Mouse (Mus musculus): ENCODE results near the gene Nebl. TPM values are rescaled to one million over a fixed set of nuclear protein-coding genes. Genes with fewer than 3 reads are reported as not detected.
A peak's percentile ranks its signal among the peaks of the same experiment; 100 is the strongest.
"Not testable (repeated sequence)": the region's sequence is repeated elsewhere in the genome, so short reads cannot be mapped to it uniquely, and the experiment has no call there.

Gene Nebl
- total RNA-seq, 2 experiments from 2014 or later = 5.2 to 5.4 TPM

DNA sequence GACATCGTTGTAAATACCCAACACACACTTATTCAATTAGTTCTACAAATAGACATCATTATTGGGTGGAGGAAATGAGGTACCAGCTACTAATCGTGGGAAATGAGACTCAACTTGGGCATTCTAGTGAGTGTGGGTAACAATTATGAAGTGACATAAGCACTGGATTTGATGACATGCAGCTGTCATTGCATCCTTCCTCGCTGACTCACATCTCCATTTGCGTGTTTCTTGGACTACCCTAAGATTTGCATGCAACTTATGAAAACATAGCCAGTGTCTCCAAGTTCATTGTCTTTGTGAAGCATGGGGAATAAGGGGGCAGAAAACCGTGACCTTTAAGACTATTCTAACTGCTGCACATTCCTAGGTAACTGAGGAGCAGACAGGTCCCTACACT, 339.9 kb downstream of the Nebl start:
- DNase-seq = no peak

DNA sequence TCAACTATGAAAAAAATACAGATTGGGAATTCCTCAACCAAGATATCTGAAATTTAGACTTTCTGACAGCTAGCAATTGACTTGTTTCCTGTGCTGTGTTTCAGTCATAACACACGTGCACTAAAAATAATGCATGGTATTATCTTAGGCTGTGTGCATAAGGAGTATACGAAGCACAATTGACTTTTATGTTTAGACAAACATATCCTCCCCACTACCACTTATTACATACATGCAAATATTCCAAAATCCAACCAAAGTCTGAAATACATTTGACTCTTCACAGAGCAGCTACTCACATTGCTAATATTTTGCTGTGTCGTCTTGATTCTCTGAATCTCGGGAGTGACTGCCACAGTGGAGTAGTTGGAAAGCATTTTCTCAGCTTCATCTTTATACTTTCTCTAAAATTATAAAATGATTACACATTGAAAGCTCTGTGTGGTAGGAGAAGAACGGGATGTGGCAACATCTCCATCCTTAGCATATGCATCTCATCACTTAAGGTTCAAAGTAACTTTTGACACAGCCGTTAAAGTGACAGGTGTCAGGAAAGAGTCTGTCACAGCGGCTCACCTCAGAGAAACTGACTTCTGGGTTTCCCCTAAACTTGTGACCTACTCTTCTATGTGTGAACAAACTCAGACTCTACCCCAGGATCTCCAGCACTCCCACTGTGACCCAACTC, 340.6 kb downstream of the Nebl start:
- no peak for DNase-seq

DNA sequence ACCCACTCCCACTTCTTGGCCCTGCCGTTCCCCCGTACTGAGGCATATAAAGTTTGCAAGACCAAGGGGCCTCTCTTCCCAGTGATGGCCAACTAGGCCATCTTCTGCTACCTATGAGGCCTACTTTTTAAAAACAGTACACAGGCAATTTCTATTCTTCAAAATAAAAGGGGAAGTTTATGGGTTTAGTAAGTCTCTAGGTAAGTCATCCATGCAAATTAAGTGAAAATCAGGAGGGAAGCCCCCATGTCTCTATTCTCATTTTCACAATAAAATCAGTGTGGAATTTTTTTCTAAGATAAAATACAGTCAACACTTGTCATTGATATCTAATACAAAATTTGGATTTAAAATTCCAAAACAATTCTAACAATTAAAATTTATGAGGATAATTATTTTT, 341.4 kb downstream of the Nebl start:
- DNase-seq = no peak

DNA sequence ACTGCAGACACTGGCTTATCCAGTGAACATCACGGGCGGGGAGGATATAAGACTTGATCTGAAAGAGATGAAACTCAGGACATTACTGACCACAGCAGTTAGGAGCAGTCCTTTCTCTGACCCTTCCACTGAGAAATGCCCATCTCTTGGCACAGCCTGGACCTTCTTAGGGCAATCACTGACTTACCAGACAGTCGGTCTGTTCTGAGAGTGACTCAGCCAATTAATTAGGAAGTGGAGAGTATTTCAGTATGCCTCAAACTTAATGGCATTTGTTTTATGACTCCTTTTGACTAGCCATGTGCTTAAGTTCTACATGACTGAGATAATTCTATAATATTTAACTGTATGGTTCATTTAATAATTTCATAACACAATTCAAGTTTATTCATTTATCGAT, 341.9 kb downstream of the Nebl start:
- DNase-seq = no peak

DNA sequence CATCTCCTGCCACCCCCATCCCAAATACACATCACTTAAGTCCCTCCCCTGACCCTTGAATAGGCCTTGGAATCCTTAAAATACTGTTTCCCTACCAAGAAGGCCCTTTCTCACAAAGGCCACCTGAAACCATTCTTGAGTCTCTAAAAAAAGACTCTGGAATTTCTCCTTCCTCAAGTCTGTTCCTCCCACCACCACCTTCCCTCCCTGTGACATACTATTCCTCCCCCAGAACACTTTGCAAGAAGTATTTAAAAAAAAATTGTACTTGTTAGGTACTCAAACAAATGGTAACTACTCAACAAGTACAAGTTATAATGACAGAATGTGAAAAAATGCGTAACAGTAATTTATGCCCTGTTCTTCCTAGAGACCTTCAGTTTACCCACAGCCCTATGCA, 349.0 kb downstream of the Nebl start:
- DNase-seq = no peak

DNA sequence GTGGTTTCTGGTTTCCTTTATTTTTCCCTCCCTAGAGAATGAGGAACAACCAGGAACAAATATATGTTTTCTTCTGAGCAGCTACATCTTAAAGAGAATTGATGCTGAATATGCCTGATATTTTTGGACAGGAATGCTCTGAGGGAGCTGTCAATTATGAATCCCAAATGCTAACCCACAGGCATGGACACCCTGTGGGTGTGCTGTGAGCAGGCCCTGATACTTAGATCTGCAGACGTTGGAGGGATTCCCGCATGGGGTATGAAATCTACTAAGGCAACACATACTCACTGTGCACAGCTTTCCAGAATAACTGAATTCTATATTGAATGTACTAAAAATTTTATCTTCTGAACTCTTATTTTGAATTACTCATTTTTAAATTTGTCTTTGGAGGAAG, 355.3 kb downstream of the Nebl start:
- no peak for DNase-seq

DNA sequence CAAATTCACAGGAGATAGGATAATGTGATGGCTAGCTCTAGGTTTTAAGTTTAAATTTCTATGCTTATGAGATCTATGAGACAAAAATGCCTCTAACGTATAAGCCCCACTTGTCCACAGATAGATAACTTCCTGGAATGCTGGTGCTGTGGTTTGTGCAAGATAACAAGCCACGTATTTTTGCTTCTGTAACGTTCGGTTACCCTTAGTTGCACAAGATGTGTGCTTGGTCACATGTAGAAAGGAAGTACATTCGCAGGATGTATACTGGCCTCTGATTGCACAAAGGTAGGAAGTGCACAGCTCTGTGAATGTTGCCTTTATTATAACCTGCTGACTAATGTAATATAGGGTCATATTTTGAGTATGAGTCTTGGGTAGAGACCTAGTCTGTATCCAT, 365.6 kb downstream of the Nebl start:
- no peak for DNase-seq

DNA sequence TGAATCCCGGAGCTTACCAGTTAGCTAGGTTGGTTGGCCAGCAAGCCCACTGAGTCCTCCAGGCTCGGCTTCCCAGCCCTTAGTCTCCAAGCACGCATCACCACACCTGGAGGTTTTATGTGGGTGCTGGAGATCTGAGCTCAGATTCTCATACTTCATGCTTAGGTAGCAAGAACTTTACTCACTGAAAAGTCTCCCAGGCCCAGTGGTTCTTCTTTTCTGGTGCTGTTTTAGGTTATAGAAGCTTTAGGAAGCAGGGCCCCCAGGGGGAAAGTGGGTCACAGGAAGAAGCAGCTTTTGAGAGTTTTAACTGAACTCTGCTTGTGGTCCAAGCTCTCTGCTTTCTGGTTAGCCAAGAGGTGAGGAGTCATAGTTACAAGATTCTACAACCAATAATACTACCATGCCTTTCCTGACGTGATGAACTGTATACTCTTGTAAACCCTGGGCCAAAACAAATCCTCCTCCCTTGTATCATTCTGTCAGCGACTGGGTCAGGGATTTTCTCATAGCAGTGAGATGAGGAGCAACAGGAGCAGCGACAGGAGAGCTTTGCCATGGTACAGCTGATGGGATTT, 366.2 kb downstream of the Nebl start:
- no peak for DNase-seq

DNA sequence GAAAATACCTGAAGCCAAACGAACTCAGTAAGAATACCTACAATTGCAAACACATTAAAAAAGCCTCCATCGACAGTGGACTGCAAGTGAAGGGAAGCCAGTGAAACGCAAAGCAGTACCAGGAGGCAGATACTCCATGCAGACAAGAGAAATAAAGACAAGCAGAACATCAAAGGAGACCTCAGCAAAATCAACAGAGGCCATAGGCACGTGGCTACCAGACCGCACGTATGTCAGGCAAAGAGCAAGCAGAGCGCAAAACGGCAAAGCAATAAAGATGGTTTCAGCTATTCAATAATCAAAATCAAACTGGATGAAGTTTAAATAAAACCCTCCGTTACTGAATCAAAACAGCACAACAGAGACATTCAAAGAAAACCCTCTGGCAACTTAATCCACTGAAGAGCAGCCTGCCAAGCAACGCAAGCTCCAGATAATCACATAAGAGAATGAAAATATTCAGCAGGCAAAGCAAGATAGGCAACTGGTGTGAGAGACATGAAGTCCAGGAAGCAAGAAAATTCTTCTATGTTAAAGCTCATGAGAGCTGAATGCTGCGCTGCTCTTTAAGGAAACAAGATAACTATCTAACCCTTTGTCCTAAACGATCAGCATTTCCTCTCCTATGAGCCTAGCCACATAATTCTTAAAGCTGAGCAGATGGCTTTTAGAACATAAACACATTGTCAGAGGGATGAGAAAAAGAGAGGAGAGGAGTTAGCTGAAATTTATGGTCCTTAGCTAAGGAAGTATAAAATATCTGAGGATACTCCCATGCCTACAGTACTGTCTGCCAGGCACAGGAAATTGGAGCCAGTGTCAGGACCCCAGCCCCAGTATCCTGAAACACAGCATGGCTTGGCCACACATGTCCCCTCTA, 367.7 kb downstream of the Nebl start:
- no peak for DNase-seq

DNA sequence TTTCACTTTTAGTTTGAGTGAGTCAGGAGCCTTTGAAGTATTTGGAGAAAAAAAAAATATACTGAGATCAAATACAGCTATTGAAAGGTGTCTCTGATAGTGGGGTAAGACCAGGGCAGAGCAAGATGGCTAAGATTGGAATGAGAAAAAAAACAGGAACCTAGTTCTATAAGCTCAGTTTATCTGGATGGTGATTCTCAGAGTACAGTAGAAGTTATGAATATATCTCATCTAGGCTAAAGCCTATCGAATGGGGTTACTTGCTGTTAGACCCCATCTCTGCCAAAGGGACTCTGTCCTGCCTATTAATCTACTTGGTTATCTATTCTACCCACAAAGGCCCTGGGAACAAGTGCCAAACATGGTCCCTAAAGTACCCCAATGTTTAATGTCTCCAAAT, 369.1 kb downstream of the Nebl start:
- no peak for DNase-seq

DNA sequence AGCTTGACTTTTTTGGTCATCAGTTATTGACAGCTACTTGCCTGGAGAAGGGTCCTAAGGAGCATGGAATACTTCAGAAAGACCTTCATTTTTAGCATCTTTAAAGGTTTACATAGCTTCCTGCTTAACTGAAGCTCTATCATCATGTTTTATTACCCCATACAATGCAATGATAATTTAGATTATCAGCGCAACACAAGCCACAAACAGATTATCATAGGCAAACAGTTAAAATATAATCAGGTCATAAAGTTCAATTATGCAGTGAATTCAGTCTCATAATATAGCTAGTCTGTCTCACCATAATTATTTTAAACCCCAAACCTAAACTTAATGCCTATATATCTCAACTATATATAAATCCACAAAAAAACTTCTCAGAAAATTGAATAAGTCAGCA, 386.6 kb downstream of the Nebl start:
- no peak for DNase-seq

DNA sequence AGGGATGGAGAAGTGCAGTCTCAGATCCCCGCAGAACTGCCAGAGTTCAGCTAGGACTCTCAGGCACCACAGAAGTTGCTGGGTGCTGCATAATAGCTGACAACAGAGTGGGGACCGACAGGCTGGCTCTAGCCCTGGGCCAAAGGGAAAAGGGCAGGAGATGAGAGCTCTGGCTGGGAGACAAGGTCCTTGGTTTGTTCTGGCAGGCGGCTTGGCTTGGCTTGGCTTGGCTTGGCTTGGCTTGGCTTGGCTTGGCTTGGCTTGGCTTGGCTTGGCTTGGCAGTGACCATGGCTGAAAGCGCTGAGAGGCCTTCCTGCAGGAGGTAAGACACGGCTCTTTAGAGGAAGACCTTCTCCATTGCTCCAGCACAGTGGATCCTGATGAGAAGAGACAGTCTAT, 395.8 kb downstream of the Nebl start:
- DNase-seq = peak; percentile 25

DNA sequence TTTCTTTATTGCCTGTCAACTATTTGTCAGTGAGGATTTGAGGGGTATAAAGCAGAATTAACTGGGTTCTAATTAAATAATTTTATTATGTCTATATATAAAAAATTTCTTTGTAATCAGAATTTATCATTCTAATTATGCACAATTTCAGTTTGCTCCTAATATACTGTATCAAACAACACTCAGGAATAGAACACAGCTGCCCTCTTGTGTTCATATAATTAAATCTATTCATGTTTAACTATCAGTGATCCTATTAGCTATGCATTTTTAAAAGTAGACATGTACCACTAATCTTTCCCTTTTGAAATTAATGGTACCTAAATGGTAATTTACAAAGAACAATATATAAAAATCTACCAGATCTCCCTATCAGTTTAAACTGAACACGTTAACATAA, 404.7 kb downstream of the Nebl start:
- DNase-seq = no peak

DNA sequence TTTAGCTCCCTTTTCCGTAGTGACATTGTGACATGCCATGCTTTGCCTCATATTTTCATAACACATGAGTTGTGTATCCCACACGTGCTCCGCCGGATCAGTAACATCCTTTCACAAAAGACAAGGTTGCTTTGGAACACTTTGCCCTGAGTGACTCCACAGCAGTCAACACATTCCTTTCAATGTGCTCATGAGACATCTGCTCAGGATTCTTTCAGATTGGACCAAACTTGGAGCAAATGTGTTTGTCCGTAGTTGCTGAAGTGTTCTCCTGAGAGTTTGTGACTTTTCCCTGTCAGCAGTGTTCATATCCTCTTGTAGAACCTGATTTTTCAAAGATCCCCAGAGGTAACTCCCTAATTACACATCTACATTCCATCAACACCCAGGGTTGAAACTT, 414.4 kb downstream of the Nebl start:
- DNase-seq = no peak

DNA sequence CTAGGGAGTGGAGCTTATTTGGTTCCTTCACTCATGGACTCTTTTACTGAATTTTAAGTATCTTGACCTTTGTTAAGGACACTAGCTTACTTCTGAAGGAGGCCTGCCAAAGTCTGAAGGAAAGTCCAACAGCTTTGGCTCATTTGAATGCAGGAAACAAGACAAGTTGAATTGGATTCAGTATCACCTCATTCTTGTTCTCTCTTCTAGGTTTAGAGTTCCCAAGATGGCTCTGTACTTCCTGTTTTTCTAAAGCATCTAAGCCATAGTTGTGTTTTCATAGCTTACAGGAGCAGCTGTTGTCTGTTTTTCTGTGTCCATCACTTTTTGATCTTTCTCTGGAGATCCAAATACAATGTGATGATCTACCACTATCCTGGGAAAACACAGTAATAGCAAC, 429.9 kb downstream of the Nebl start:
- no peak for DNase-seq

DNA sequence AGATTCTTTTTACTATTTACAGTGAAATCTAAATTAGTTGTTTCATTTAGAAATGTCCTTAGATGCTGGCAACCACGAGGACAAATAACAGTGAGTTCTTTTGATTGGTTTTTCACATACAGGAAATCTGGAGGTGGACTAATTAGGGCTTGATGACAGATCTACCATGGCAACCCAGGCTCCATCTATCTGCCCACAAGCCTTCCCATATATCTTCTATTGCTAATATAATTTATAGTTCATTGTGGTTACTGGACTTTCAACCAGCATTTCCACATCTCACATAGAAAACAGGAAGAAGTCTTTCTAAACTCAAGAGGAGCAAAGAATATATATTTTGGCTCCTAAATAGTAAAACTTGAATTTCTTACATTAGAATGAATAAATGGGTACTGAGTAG, 433.8 kb downstream of the Nebl start:
- no peak for DNase-seq

DNA sequence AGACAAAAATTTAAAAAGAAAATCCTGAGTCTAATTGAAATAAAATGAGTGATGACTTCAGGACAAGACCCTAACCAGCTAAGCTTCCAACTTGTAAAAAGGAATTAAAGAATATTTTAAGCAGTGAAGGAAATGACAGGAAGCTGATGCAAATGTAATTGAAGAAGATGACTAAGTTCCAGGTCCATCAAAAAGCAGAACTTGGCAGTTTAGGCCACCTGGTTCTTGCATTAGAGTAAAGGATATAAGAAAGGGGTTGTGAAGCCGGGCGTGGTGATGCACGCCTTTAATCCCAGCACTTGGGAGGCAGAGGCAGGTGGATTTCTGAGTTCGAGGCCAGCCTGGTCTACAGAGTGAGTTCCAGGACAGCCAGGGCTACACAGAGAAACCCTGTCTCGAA, 436.0 kb downstream of the Nebl start:
- not testable (repeated sequence) for DNase-seq

Small RNA genes lying within 50 kb of the gene (microRNA-seq; reads per million reads assigned to microRNA genes)
- gene Mir6419 = not detected
